In the genomic region with DNA sequence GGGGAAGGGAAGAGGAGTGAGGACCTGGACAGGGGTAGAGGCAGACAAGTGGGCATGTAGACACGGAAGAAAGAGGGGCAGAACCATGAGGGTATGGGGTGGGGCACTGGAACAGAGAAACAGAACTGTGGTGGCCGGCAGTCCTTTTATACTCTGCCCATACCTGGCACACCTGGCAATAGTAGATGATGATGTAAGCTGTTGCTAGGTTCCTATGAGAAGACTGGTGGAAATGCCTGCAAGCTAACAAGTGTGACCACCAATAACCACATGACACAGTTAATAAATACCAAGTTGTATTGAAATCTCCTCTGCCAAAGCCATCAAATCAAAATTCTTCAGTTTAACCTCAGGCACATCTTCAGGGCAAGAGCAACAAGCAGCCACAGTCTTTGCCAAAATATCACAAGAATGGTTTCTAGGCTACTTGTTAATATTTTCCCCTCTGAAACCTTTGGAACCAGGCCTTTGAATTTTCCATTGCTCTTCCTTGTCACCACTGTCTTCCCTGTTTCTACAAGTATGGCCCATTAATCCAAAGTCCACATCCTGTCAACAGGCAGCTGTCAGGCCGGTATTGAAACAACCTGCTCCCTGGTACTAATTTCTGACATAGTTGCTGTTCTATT, we compare ENCODE assay signal across 34 mouse cellular contexts. TPM values are rescaled to one million over a fixed set of nuclear protein-coding genes. Genes with fewer than 3 reads are reported as not detected.
DNase-seq lines count a peak whose midpoint lies in the region; ATAC-seq and TF ChIP-seq lines count a peak whose summit lies in the region.
"Had no signal": no experiment of that assay in that cellular context is flagged by ENCODE, and none has a peak within 500 bp of the region (broad histone marks: within the 10 kb centered on the region; RNA-seq: fewer than 3 reads in every experiment).

No protein-coding gene starts in this region.

- ATAC-seq in Patski: peak; percentile 69
- ATAC-seq in intestine, embryonic 16.5 days: peak; percentile 66
- ATAC-seq: liver, embryonic 12.5 days; liver, postnatal 0 days; midbrain, embryonic 16.5 days had no signal

- WGBS in intestine, embryonic 16.5 days: 80% methylated on average over 3 of the region's 3 CpGs
- WGBS in small intestine, adult 2 months: 49% methylated on average over 3 of the region's 3 CpGs

- H3K36me3 ChIP-seq in intestine, embryonic 16.5 days (ENCODE audit: control insufficient read depth, insufficient read depth, low read length): no peaks in the 10 kb centered on the region
- no peaks in the 10 kb centered on the region for H3K36me3 ChIP-seq in small intestine, adult 2 months (ENCODE audit: control insufficient read depth, insufficient read depth, low read length)
- H3K36me3 ChIP-seq: embryonic facial prominence, embryonic 10.5 days; embryonic facial prominence, embryonic 15.5 days; forebrain, embryonic 12.5 days; heart, embryonic 12.5 days; hindbrain, embryonic 13.5 days; liver, embryonic 12.5 days had no signal

- peak overlapping the region; percentile 26; the same call in 1 of the 2 replicates for H3K27ac ChIP-seq in intestine, embryonic 16.5 days (ENCODE audit: low read length)
- H3K27ac ChIP-seq in small intestine, adult 2 months (ENCODE audit: insufficient read depth, low read depth, low read length): peak overlapping the region; percentile 96
- H3K27ac ChIP-seq: embryonic facial prominence, embryonic 10.5 days; embryonic facial prominence, embryonic 15.5 days; forebrain, embryonic 12.5 days; hindbrain, embryonic 13.5 days; stomach, postnatal 0 days had no signal

- TF ChIP-seq CTCF in Patski (IDR thresholded peaks at IDR 0.05): no peak
- TF ChIP-seq CTCF in small intestine, adult 2 months (IDR thresholded peaks at IDR 0.05; ENCODE audit: extremely low read depth, insufficient read length, insufficient replicate concordance, low read depth, low read length): no peak

- no peaks in the 10 kb centered on the region for H3K4me1 ChIP-seq in intestine, embryonic 16.5 days (ENCODE audit: control insufficient read depth, insufficient read depth, low read length)
- peaks cover 24% of the 10 kb centered on the region; the same call in 1 of the 2 replicates for H3K4me1 ChIP-seq in small intestine, adult 2 months (ENCODE audit: control insufficient read depth, insufficient read depth, insufficient read length, low read length)
- H3K4me1 ChIP-seq: embryonic facial prominence, embryonic 15.5 days; heart, embryonic 12.5 days; hindbrain, embryonic 13.5 days had no signal

- in situ Hi-C loops in Patski (cut with MboI; ENCODE audit: low pct_unique_long_range_greater_than_20kb): no loop called here

- no peak overlapping the region for H3K9ac ChIP-seq in intestine, embryonic 16.5 days (ENCODE audit: low read depth, low read length)
- H3K9ac ChIP-seq: embryonic facial prominence, embryonic 15.5 days; forebrain, embryonic 12.5 days; heart, embryonic 12.5 days; hindbrain, embryonic 13.5 days; liver, embryonic 12.5 days; liver, postnatal 0 days had no signal

- no peak overlapping the region for H3K4me2 ChIP-seq in intestine, embryonic 16.5 days (ENCODE audit: low read depth, low read length)
- H3K4me2 ChIP-seq: embryonic facial prominence, embryonic 15.5 days; forebrain, embryonic 12.5 days; heart, embryonic 12.5 days; hindbrain, embryonic 13.5 days; midbrain, embryonic 11.5 days had no signal

- CTCF ChIA-PET in Patski (lab: Charles Lee): interaction anchor here (0.8 to 1.6 kb wide), 5 partner anchors 9 to 111 kb away, joined by 3 read pairs; a partner anchor contains a TSS

- H3K9me3 ChIP-seq in intestine, embryonic 16.5 days (ENCODE audit: control insufficient read depth, low read length): no peaks in the 10 kb centered on the region
- H3K9me3 ChIP-seq: embryonic facial prominence, embryonic 10.5 days; embryonic facial prominence, embryonic 15.5 days; forebrain, embryonic 12.5 days; heart, embryonic 12.5 days; hindbrain, embryonic 13.5 days; liver, embryonic 12.5 days had no signal

- no peak for TF ChIP-seq POLR2A in small intestine, adult 2 months (IDR thresholded peaks at IDR 0.05; ENCODE audit: low read depth, low read length)

- no peak overlapping the region for H3K4me3 ChIP-seq in intestine, embryonic 16.5 days (ENCODE audit: low read length)
- H3K4me3 ChIP-seq in small intestine, adult 2 months (ENCODE audit: low read depth, low read length): no peak overlapping the region
- H3K4me3 ChIP-seq: embryonic facial prominence, embryonic 10.5 days; embryonic facial prominence, embryonic 15.5 days; forebrain, embryonic 12.5 days; heart, embryonic 12.5 days; hindbrain, embryonic 13.5 days; liver, embryonic 12.5 days had no signal

- POLR2A ChIA-PET in Patski (lab: Charles Lee): interaction anchor here (1.4 kb wide), 1 partner anchor 9 kb away, joined by 3 read pairs; a partner anchor contains a TSS

- DNase-seq in kidney, adult 18-20 months: peak; percentile 21
- no peak for DNase-seq in kidney, postnatal 10 days
- peak; percentile 37 for DNase-seq in Patski (ENCODE audit: low read depth, low spot score)
- no peak for DNase-seq in cerebellum, postnatal 4 days (ENCODE audit: low spot score in 2 of 2)
- DNase-seq in thymus, postnatal 10 days (ENCODE audit: low spot score in 2 of 2): no peak
- DNase-seq: adrenal gland, adult 2 months; adrenal gland, postnatal 36 days; cerebellum, adult 2 months; cerebellum, postnatal 14 days; gastrocnemius, postnatal 25 days; heart, adult 18-20 months; heart, postnatal 4 days; layer of hippocampus, postnatal 36 days; left cerebral cortex, postnatal 4 days; liver, postnatal 0 days; lung, postnatal 36 days; right cerebral cortex, adult 18-20 months had no signal

- H3K27me3 ChIP-seq in Patski: no peaks in the 10 kb centered on the region
- H3K27me3 ChIP-seq in intestine, embryonic 16.5 days (replicated peaks; ENCODE audit: control insufficient read depth, insufficient read depth, low read length): no peaks in the 10 kb centered on the region
- H3K27me3 ChIP-seq in small intestine, adult 2 months (ENCODE audit: control insufficient read depth, insufficient read depth, low read length): no peaks in the 10 kb centered on the region
- H3K27me3 ChIP-seq: embryonic facial prominence, embryonic 15.5 days; forebrain, embryonic 12.5 days; heart, embryonic 12.5 days; hindbrain, embryonic 13.5 days; liver, embryonic 12.5 days had no signal

RNA-seq across cellular contexts. Expression of a gene that starts 9.0 kb away (rescaled TPM):
- polyA plus RNA-seq in Patski (2021): 115 TPM
- 53.6 and 57.8 TPM in 2 replicates for polyA plus RNA-seq in intestine, embryonic 16.5 days (2015; fragmentation: Nextera tagmentation; extraction: Ambion mirVana)
- polyA plus RNA-seq in small intestine, adult 2 months (2012; rRNA removed): 38.0 and 73.9 TPM in 2 replicates

RNA-seq across cellular contexts. Expression of a gene that starts 19.1 kb away (rescaled TPM):
- 0.04 TPM for polyA plus RNA-seq in Patski (2021)
- polyA plus RNA-seq in intestine, embryonic 16.5 days (2015; fragmentation: Nextera tagmentation; extraction: Ambion mirVana): 0.12 and 0.28 TPM in 2 replicates
- not detected in 2 replicates for polyA plus RNA-seq in small intestine, adult 2 months (2012; rRNA removed)
- polyA plus RNA-seq: adrenal gland, adult 2 months; heart, postnatal 0 days; large intestine, adult 2 months; liver, postnatal 0 days had no signal

RNA-seq across cellular contexts. Expression of a gene that starts 19.7 kb away (rescaled TPM):
- not detected for polyA plus RNA-seq in Patski (2021)
- polyA plus RNA-seq in intestine, embryonic 16.5 days (2015; fragmentation: Nextera tagmentation; extraction: Ambion mirVana): not detected in 2 replicates
- not detected in 2 replicates for polyA plus RNA-seq in small intestine, adult 2 months (2012; rRNA removed)
- polyA plus RNA-seq: adrenal gland, adult 2 months; embryonic facial prominence, embryonic 10.5 days; forebrain, embryonic 12.5 days; heart, embryonic 12.5 days; heart, postnatal 0 days; hindbrain, embryonic 13.5 days; large intestine, adult 2 months; liver, embryonic 12.5 days; liver, postnatal 0 days; lung, embryonic 16.5 days; midbrain, embryonic 11.5 days; midbrain, embryonic 16.5 days; neural tube, embryonic 11.5 days; spleen, adult 2 months; stomach, postnatal 0 days; thymus, postnatal 0 days had no signal

RNA-seq across cellular contexts. Expression of a gene that starts 30.7 kb away (rescaled TPM):
- 0.10 TPM for polyA plus RNA-seq in Patski (2021)
- polyA plus RNA-seq in intestine, embryonic 16.5 days (2015; fragmentation: Nextera tagmentation; extraction: Ambion mirVana): 0.11 and 0.47 TPM in 2 replicates
- 0.10 TPM in 2 replicates for polyA plus RNA-seq in small intestine, adult 2 months (2012; rRNA removed)
- polyA plus RNA-seq: forebrain, embryonic 12.5 days; heart, postnatal 0 days; midbrain, embryonic 11.5 days; neural tube, embryonic 11.5 days had no signal

Comparison
In these comparisons a context has a peak if more than half of its experiments do, and no peak if none do; other contexts are left out.
1. DNase-seq: peak in kidney, adult 18-20 months (single experiment) and Patski (single experiment); none in kidney, postnatal 10 days (single experiment), cerebellum, postnatal 4 days (0 of 2) and thymus, postnatal 10 days (0 of 2).